Mouse (Mus musculus): ENCODE measurements around the gene Ralbp1. TPM values are rescaled to one million over a fixed set of nuclear protein-coding genes. Genes with fewer than 3 reads are reported as not detected.

The Ralbp1 gene
- polyA plus RNA-seq, 1 experiment from 2014 or later = 74.2 TPM

GRCm38 (mm10) chr17:65833891-65834290 lies 51.7 kb downstream of the Ralbp1 start:
- no peak overlapping the region for H3K4me2 ChIP-seq (ENCODE audit: low read length)
- DNase-seq (ENCODE audit: low spot score) (no peak), ATAC-seq (replicated peaks; ENCODE audit: low FRiP score, low read depth) (no peak)
- peaks cover 79% of the 10 kb centered on the region for H3K36me3 ChIP-seq (ENCODE audit: insufficient read depth, low read length)
- no peaks in the 10 kb centered on the region for H3K9me3 ChIP-seq (replicated peaks; ENCODE audit: low read length)
- no peak overlapping the region for H3K9ac ChIP-seq (ENCODE audit: low read depth, low read length)
- 50% methylated on average over 3 of the region's 3 CpGs for WGBS
- no peak overlapping the region for H3K4me3 ChIP-seq (replicated peaks; ENCODE audit: low read depth, low read length)
- H3K27me3 ChIP-seq (ENCODE audit: insufficient read depth, low read length) = no peaks in the 10 kb centered on the region
- no peaks in the 10 kb centered on the region for H3K4me1 ChIP-seq (replicated peaks; ENCODE audit: insufficient read depth, low read length)
- no peak overlapping the region for H3K27ac ChIP-seq
- no peak for TF ChIP-seq CTCF (IDR thresholded peaks at IDR 0.05; ENCODE audit: low read depth)

GRCm38 (mm10) chr17:65830216-65830863 lies 55.3 kb downstream of the Ralbp1 start:
- no peaks in the 10 kb centered on the region for H3K9me3 ChIP-seq (replicated peaks; ENCODE audit: low read length)
- DNase-seq (ENCODE audit: low spot score) = peak; percentile 29
- H3K4me1 ChIP-seq (replicated peaks; ENCODE audit: insufficient read depth, low read length) = no peaks in the 10 kb centered on the region
- TF ChIP-seq CTCF (IDR thresholded peaks at IDR 0.05; ENCODE audit: low read depth) = peak; percentile 45
- no peak overlapping the region for H3K27ac ChIP-seq
- H3K4me3 ChIP-seq (replicated peaks; ENCODE audit: low read depth, low read length) = no peak overlapping the region
- H3K9ac ChIP-seq (ENCODE audit: low read depth, low read length) = no peak overlapping the region
- no peaks in the 10 kb centered on the region for H3K27me3 ChIP-seq (ENCODE audit: insufficient read depth, low read length)
- no peak for ATAC-seq (replicated peaks; ENCODE audit: low FRiP score, low read depth)
- H3K36me3 ChIP-seq (ENCODE audit: insufficient read depth, low read length) = peaks cover 56% of the 10 kb centered on the region
- H3K4me2 ChIP-seq (ENCODE audit: low read length) = no peak overlapping the region
- WGBS = 81% methylated on average over 13 of the region's 13 CpGs

DNA sequence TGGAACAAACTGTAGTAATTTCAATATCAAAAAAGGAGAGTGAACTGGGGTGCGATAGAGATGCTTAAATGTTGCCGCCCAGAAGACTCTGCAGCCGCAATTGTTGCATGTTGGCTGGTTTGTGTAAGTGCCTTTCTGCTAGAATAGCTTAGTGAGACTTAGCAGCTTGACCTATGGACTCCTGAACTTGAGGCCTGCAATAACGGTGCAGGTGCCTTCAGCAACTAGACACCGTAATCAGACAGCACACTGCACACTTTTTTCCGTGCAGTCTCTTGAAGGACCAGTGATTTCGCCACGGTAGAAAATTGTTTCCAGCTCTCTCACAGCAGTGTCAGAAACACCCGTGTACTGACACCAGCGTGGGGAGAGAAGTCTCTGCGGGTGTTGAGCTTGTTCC lies 56.6 kb downstream of the Ralbp1 start:
- H3K36me3 ChIP-seq (ENCODE audit: insufficient read depth, low read length) = peaks cover 61% of the 10 kb centered on the region
- DNase-seq (ENCODE audit: low spot score) (no peak), ATAC-seq (replicated peaks; ENCODE audit: low FRiP score, low read depth) (no peak)
- H3K4me3 ChIP-seq (replicated peaks; ENCODE audit: low read depth, low read length) = no peak overlapping the region
- H3K9me3 ChIP-seq (replicated peaks; ENCODE audit: low read length) = no peaks in the 10 kb centered on the region
- no peak overlapping the region for H3K27ac ChIP-seq
- 88% methylated on average over 11 of the region's 11 CpGs for WGBS
- no peaks in the 10 kb centered on the region for H3K27me3 ChIP-seq (ENCODE audit: insufficient read depth, low read length)
- no peak for TF ChIP-seq CTCF (IDR thresholded peaks at IDR 0.05; ENCODE audit: low read depth)
- H3K4me1 ChIP-seq (replicated peaks; ENCODE audit: insufficient read depth, low read length) = no peaks in the 10 kb centered on the region
- no peak overlapping the region for H3K9ac ChIP-seq (ENCODE audit: low read depth, low read length)
- no peak overlapping the region for H3K4me2 ChIP-seq (ENCODE audit: low read length)

DNA sequence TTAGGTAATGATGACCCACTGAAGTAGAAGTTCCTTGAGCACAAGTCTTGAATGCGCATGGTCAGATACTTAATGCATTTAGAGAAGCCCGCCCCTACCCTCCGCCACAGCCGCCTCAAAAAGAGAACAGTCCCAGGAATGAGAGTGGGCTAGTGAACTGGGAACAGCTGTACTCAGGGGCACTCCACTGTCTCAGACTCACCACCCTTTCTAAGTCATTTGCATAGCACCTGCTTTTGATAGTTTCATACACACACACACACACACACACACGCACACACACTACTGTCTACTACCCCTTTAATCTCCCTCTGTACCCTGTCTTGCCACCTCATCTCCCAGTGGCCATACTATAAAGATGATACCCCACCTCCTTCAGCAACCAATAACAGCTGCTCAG lies 57.7 kb downstream of the Ralbp1 start:
- Histone ChIP-seq H3K9me3 (replicated peaks; ENCODE audit: low read length) (no peaks in the 10 kb centered on the region), H3K4me3 (replicated peaks; ENCODE audit: low read depth, low read length) (no peak overlapping the region), H3K4me2 (ENCODE audit: low read length) (no peak overlapping the region), H3K9ac (ENCODE audit: low read depth, low read length) (no peak overlapping the region), H3K27me3 (ENCODE audit: insufficient read depth, low read length) (no peaks in the 10 kb centered on the region), H3K36me3 (ENCODE audit: insufficient read depth, low read length) (peaks cover 50% of the 10 kb centered on the region), H3K27ac (no peak overlapping the region), H3K4me1 (replicated peaks; ENCODE audit: insufficient read depth, low read length) (no peaks in the 10 kb centered on the region)
- ATAC-seq (replicated peaks; ENCODE audit: low FRiP score, low read depth) (no peak), DNase-seq (ENCODE audit: low spot score) (no peak)
- WGBS = 100% methylated on average over 5 of the region's 5 CpGs
- TF ChIP-seq CTCF (IDR thresholded peaks at IDR 0.05; ENCODE audit: low read depth) = no peak

GRCm38 (mm10) chr17:65827119-65827840 lies 58.3 kb downstream of the Ralbp1 start:
- H3K27ac ChIP-seq = no peak overlapping the region
- no peak for ATAC-seq (replicated peaks; ENCODE audit: low FRiP score, low read depth)
- no peaks in the 10 kb centered on the region for H3K9me3 ChIP-seq (replicated peaks; ENCODE audit: low read length)
- H3K36me3 ChIP-seq (ENCODE audit: insufficient read depth, low read length) = peaks cover 44% of the 10 kb centered on the region
- H3K9ac ChIP-seq (ENCODE audit: low read depth, low read length) = no peak overlapping the region
- no peaks in the 10 kb centered on the region for H3K4me1 ChIP-seq (replicated peaks; ENCODE audit: insufficient read depth, low read length)
- WGBS = 85% methylated on average over 16 of the region's 16 CpGs
- TF ChIP-seq CTCF (IDR thresholded peaks at IDR 0.05; ENCODE audit: low read depth) = no peak
- H3K4me2 ChIP-seq (ENCODE audit: low read length) = no peak overlapping the region
- DNase-seq (ENCODE audit: low spot score) = no peak
- no peak overlapping the region for H3K4me3 ChIP-seq (replicated peaks; ENCODE audit: low read depth, low read length)
- no peaks in the 10 kb centered on the region for H3K27me3 ChIP-seq (ENCODE audit: insufficient read depth, low read length)

DNA sequence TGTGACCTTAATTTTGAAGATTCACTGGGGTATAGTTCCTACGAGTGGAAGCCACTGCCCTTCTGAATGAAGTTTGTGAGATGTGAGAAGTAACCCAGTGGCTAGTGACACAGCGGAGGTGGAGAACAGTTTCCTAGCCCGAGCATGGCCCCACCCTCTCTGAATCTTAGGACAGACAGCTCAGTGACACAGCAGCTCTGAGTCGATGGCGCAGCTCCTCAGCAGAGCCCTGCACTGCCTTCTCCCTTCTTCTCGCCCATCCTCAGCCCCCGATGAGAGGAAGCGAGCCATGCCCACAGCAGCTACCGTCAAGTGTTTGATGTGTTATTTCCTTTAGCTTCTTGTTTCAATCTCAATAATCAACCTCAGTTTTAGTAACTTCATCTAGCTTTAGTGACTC lies 59.3 kb downstream of the Ralbp1 start:
- Histone ChIP-seq H3K9ac (ENCODE audit: low read depth, low read length) (no peak overlapping the region), H3K27me3 (ENCODE audit: insufficient read depth, low read length) (no peaks in the 10 kb centered on the region), H3K27ac (no peak overlapping the region), H3K36me3 (ENCODE audit: insufficient read depth, low read length) (peaks cover 43% of the 10 kb centered on the region), H3K4me3 (replicated peaks; ENCODE audit: low read depth, low read length) (no peak overlapping the region), H3K9me3 (replicated peaks; ENCODE audit: low read length) (no peaks in the 10 kb centered on the region), H3K4me2 (ENCODE audit: low read length) (no peak overlapping the region), H3K4me1 (replicated peaks; ENCODE audit: insufficient read depth, low read length) (no peaks in the 10 kb centered on the region)
- no peak for ATAC-seq (replicated peaks; ENCODE audit: low FRiP score, low read depth)
- no peak for DNase-seq (ENCODE audit: low spot score)
- 59% methylated on average over 9 of the region's 9 CpGs for WGBS
- TF ChIP-seq CTCF (IDR thresholded peaks at IDR 0.05; ENCODE audit: low read depth) = no peak

Data from kidney, postnatal 0 days (tissue).